Comparison of ENCODE assay signal across 25 mouse cellular contexts in genomic region chr11:93709686-93710085, GRCm38 (mm10).
DNase-seq lines count a peak whose midpoint lies in the region; ATAC-seq and TF ChIP-seq lines count a peak whose summit lies in the region.
"Had no signal": no experiment of that assay in that cellular context is flagged by ENCODE, and none has a peak within 500 bp of the region (broad histone marks: within the 10 kb centered on the region; RNA-seq: fewer than 3 reads in every experiment).

No protein-coding gene starts in this region.

- H3K9ac ChIP-seq in forebrain, embryonic 11.5 days (ENCODE audit: low read length) = no peak overlapping the region
- H3K9ac ChIP-seq: embryonic facial prominence, embryonic 12.5 days; embryonic facial prominence, embryonic 15.5 days; forebrain, embryonic 12.5 days; forebrain, embryonic 15.5 days; heart, embryonic 12.5 days; heart, embryonic 15.5 days; hindbrain, embryonic 12.5 days; hindbrain, embryonic 15.5 days had no signal

- no peak for TF ChIP-seq CTCF in left cerebral cortex, adult 2 months (IDR thresholded peaks at IDR 0.05)

- DNase-seq in kidney, adult 11 months = peak; percentile 82
- DNase-seq in kidney, postnatal 4 days = no peak
- DNase-seq in kidney, adult 9 months = peak; percentile 91
- peak; percentile 11 for DNase-seq in kidney, postnatal 10 days
- peak; percentile 66 to 82 for DNase-seq in kidney, postnatal 36 days
- no peak for DNase-seq in lung, postnatal 36 days
- no peak for DNase-seq in forebrain, embryonic 11.5 days (ENCODE audit: low spot score)
- DNase-seq in left cerebral cortex, adult 2 months (ENCODE audit: extremely low spot score in 1 of 2, low spot score in 2 of 2) = no peak
- DNase-seq: adrenal gland, adult 8-10 months; adrenal gland, postnatal 25 days; cerebellum, adult 11-12 months; cerebellum, adult 8-10 months; cerebellum, postnatal 25 days; gastrocnemius, postnatal 25 days; heart, adult 18-20 months; heart, postnatal 10 days had no signal

- no peaks in the 10 kb centered on the region for H3K27me3 ChIP-seq in forebrain, embryonic 11.5 days (ENCODE audit: control insufficient read depth, insufficient read depth, low read length)
- H3K27me3 ChIP-seq: embryonic facial prominence, embryonic 12.5 days; embryonic facial prominence, embryonic 15.5 days; forebrain, embryonic 12.5 days; forebrain, embryonic 15.5 days; heart, embryonic 15.5 days; hindbrain, embryonic 12.5 days; hindbrain, embryonic 15.5 days had no signal

- no peaks in the 10 kb centered on the region for H3K36me3 ChIP-seq in forebrain, embryonic 11.5 days (ENCODE audit: control insufficient read depth, insufficient read depth, low read length)
- H3K36me3 ChIP-seq: embryonic facial prominence, embryonic 12.5 days; embryonic facial prominence, embryonic 15.5 days; forebrain, embryonic 12.5 days; forebrain, embryonic 15.5 days; heart, embryonic 12.5 days; heart, embryonic 15.5 days; hindbrain, embryonic 12.5 days; hindbrain, embryonic 15.5 days had no signal

- WGBS in forebrain, embryonic 11.5 days = 81% methylated on average over 4 of the region's 4 CpGs

- H3K4me3 ChIP-seq in forebrain, embryonic 11.5 days (ENCODE audit: low read depth, low read length) = no peak overlapping the region
- H3K4me3 ChIP-seq in left cerebral cortex, adult 2 months = no peak overlapping the region
- H3K4me3 ChIP-seq: embryonic facial prominence, embryonic 12.5 days; embryonic facial prominence, embryonic 15.5 days; forebrain, embryonic 12.5 days; forebrain, embryonic 15.5 days; heart, embryonic 12.5 days; heart, embryonic 15.5 days; hindbrain, embryonic 12.5 days; hindbrain, embryonic 15.5 days had no signal

- no peaks in the 10 kb centered on the region for H3K4me1 ChIP-seq in forebrain, embryonic 11.5 days (replicated peaks; ENCODE audit: control insufficient read depth, insufficient read depth, low read length)
- H3K4me1 ChIP-seq: embryonic facial prominence, embryonic 12.5 days; embryonic facial prominence, embryonic 15.5 days; forebrain, embryonic 12.5 days; forebrain, embryonic 15.5 days; heart, embryonic 12.5 days; heart, embryonic 15.5 days; hindbrain, embryonic 12.5 days; hindbrain, embryonic 15.5 days had no signal

- no peak overlapping the region for H3K4me2 ChIP-seq in forebrain, embryonic 11.5 days (ENCODE audit: low read depth, low read length, severe bottlenecking)
- H3K4me2 ChIP-seq: embryonic facial prominence, embryonic 12.5 days; embryonic facial prominence, embryonic 15.5 days; forebrain, embryonic 12.5 days; forebrain, embryonic 15.5 days; heart, embryonic 12.5 days; heart, embryonic 15.5 days; hindbrain, embryonic 12.5 days; hindbrain, embryonic 15.5 days had no signal

- no peaks in the 10 kb centered on the region for H3K9me3 ChIP-seq in forebrain, embryonic 11.5 days (ENCODE audit: control insufficient read depth, low read length)
- H3K9me3 ChIP-seq: embryonic facial prominence, embryonic 12.5 days; embryonic facial prominence, embryonic 15.5 days; forebrain, embryonic 12.5 days; forebrain, embryonic 15.5 days; heart, embryonic 12.5 days; heart, embryonic 15.5 days; hindbrain, embryonic 12.5 days; hindbrain, embryonic 15.5 days had no signal

- intact Hi-C loops in left cerebral cortex, adult 2 months (cut with DNase I) = no loop called here

- no peak for ATAC-seq in forebrain, embryonic 11.5 days (replicated peaks; ENCODE audit: low FRiP score)
- ATAC-seq: activated CD4-positive, CD25-positive, alpha-beta regulatory T cell, adult 4 months; forebrain, embryonic 15.5 days had no signal

- H3K27ac ChIP-seq in forebrain, embryonic 11.5 days (ENCODE audit: low read depth, low read length) = no peak overlapping the region
- no peak overlapping the region for H3K27ac ChIP-seq in left cerebral cortex, adult 2 months
- H3K27ac ChIP-seq: embryonic facial prominence, embryonic 12.5 days; embryonic facial prominence, embryonic 15.5 days; forebrain, embryonic 12.5 days; forebrain, embryonic 15.5 days; heart, embryonic 15.5 days; hindbrain, embryonic 12.5 days; hindbrain, embryonic 15.5 days had no signal

Comparison
In these comparisons a context has a peak if more than half of its experiments do, and no peak if none do; other contexts are left out.
1. DNase-seq: peak in kidney, adult 11 months (single experiment), kidney, adult 9 months (single experiment), kidney, postnatal 10 days (single experiment) and kidney, postnatal 36 days (2 of 2); none in kidney, postnatal 4 days (0 of 2), lung, postnatal 36 days (single experiment), forebrain, embryonic 11.5 days (single experiment) and left cerebral cortex, adult 2 months (0 of 2).